Mouse (Mus musculus): ENCODE results near the gene Cttn.

DNA sequence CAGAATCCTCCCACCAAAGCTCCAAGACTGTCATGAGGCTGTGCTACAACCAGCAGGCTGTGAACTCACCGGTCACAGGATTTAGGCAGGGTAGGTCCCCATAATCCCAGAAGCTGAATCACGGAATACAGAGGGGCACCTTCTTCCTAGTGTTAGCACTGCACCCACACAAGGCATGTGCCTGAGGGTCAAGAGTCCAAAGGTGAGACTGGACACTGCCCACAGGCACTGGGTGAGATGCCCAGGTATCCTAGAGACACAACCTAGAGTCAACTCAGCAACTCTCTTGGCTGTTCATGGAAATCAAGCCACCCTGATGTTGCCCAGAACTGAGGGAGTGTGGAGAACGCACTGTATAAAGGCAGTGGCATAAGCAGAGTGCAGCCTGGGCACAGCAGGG is 44.2 kb downstream of the Cttn start:
- TF ChIP-seq CTCF (IDR thresholded peaks at IDR 0.05; ENCODE audit: insufficient read depth, low read length) (no peak), POLR2A (IDR thresholded peaks at IDR 0.05; ENCODE audit: borderline replicate concordance, extremely low read depth, low read depth, low read length) (no peak)
